Mouse (Mus musculus) CH12.LX (cell line): ENCODE results near the gene Sema3b. TPM values are rescaled to one million over a fixed set of nuclear protein-coding genes. Genes with fewer than 3 reads are reported as not detected.

Experiments used
- DNase-seq: peaks from one replicate; pipeline ENCODE4 v3.0.0-alpha.2; 2013; ENCODE audit errors: extremely low read depth
- H3K27ac ChIP-seq: 2 replicates; pipeline ENCODE4 v1.5.1; 2012; ENCODE audit warnings: low read depth, mild to moderate bottlenecking, control low read depth, moderate library complexity; ENCODE audit not compliant: insufficient read depth
- H3K27me3 ChIP-seq: replicated peaks from 2 replicates; pipeline ENCODE3; 2012; ENCODE audit warnings: inconsistent platforms
- H3K36me3 ChIP-seq, 2 experiments: replicated peaks in 1 of 2; 2 replicates each; pipeline versions ENCODE3 to v1.6.1; 2012; ENCODE audit warnings: inconsistent platforms in 1 of 2, low read length in 1 of 2, mild to moderate bottlenecking in 1 of 2, mixed read lengths in 1 of 2, moderate library complexity in 1 of 2; ENCODE audit not compliant: control insufficient read depth in 1 of 2, insufficient read depth in 1 of 2
- H3K4me1 ChIP-seq, 2 experiments: 2 replicates each; pipeline ENCODE4 v1.6.1; 2012; ENCODE audit warnings: inconsistent platforms in 1 of 2, moderate library complexity in 1 of 2; ENCODE audit not compliant: insufficient read depth in 2 of 2, control insufficient read depth in 1 of 2
- H3K4me2 ChIP-seq: 2 replicates; pipeline ENCODE4 v1.6.1; 2012; ENCODE audit warnings: low read depth, mild to moderate bottlenecking, control low read depth; ENCODE audit not compliant: poor library complexity, insufficient read depth, severe bottlenecking
- H3K4me3 ChIP-seq, 3 experiments: fragments of 150-350 bp in 1 of 3; sonication (generic) in 1 of 3; replicated peaks in 1 of 3; 2 replicates each; pipeline versions ENCODE3 to v1.5.1; 2011 to 2012; ENCODE audit warnings: low read depth in 2 of 3, low read length in 2 of 3, mild to moderate bottlenecking in 2 of 3, moderate library complexity in 2 of 3, control low read depth in 1 of 3, improper control_type of control experiment in 1 of 3, inconsistent platforms in 1 of 3, mixed read lengths in 1 of 3; ENCODE audit not compliant: poor library complexity in 1 of 3
- H3K79me2 ChIP-seq: replicated peaks from 2 replicates; pipeline ENCODE4 v1.6.1; 2012; ENCODE audit warnings: mild to moderate bottlenecking, moderate library complexity; ENCODE audit not compliant: control insufficient read depth, poor library complexity, insufficient read depth, severe bottlenecking; ENCODE audit errors: extremely low read depth
- H3K9ac ChIP-seq: 2 replicates; pipeline ENCODE4 v1.6.1; 2012; ENCODE audit warnings: low read depth, mild to moderate bottlenecking, control low read depth, moderate library complexity; ENCODE audit not compliant: insufficient read depth
- H3K9me3 ChIP-seq: replicated peaks from 2 replicates; pipeline ENCODE3; 2012; ENCODE audit warnings: low read length, inconsistent platforms, mixed read lengths
- BHLHE40 ChIP-seq: IDR thresholded peaks from 2 replicates; pipeline ENCODE4 v1.6.1; 2011; ENCODE audit warnings: mild to moderate bottlenecking, low read depth, low read length, improper control_type of control experiment
- CHD1 ChIP-seq: IDR thresholded peaks from 2 replicates; pipeline ENCODE4 v1.6.1; 2012; ENCODE audit warnings: low read depth, low read length, improper control_type of control experiment, inconsistent platforms
- CHD2 ChIP-seq: IDR thresholded peaks from 2 replicates; pipeline ENCODE4 v1.6.1; 2011; ENCODE audit warnings: low read length, improper control_type of control experiment
- E2F4 ChIP-seq: IDR thresholded peaks from 2 replicates; pipeline ENCODE4 v1.6.1; 2011; ENCODE audit warnings: low read depth, low read length, improper control_type of control experiment; ENCODE audit not compliant: insufficient replicate concordance
- ELF1 ChIP-seq: IDR thresholded peaks from 2 replicates; pipeline ENCODE4 v1.6.1; 2014; ENCODE audit warnings: low read depth, mild to moderate bottlenecking, inconsistent platforms, low read length, improper control_type of control experiment
- EP300 ChIP-seq: IDR thresholded peaks from 2 replicates; pipeline ENCODE4 v1.6.1; 2011; ENCODE audit warnings: low read length, improper control_type of control experiment
- ETS1 ChIP-seq: conservative IDR thresholded peaks from 2 replicates; pipeline ENCODE4 v1.6.1; 2012; ENCODE audit warnings: low read depth, mild to moderate bottlenecking, inconsistent platforms, low read length, improper control_type of control experiment, moderate library complexity
- GABPA ChIP-seq: IDR thresholded peaks from 2 replicates; pipeline ENCODE4 v1.6.1; 2012; ENCODE audit warnings: low read depth, low read length, improper control_type of control experiment, inconsistent platforms; ENCODE audit not compliant: insufficient replicate concordance
- HCFC1 ChIP-seq: IDR thresholded peaks from 2 replicates; pipeline ENCODE4 v1.6.1; 2012; ENCODE audit warnings: low read depth, mild to moderate bottlenecking, inconsistent platforms, low read length, improper control_type of control experiment
- JUND ChIP-seq: conservative IDR thresholded peaks from 2 replicates; pipeline ENCODE4 v1.6.1; 2011; ENCODE audit warnings: low read depth, low read length, improper control_type of control experiment
- KAT2A ChIP-seq: IDR thresholded peaks from 2 replicates; pipeline ENCODE4 v1.6.1; 2012; ENCODE audit warnings: low read length, improper control_type of control experiment, inconsistent platforms; ENCODE audit not compliant: insufficient replicate concordance
- MAX ChIP-seq: IDR thresholded peaks from 2 replicates; pipeline ENCODE4 v1.6.1; 2011; ENCODE audit warnings: low read length, improper control_type of control experiment
- MAZ ChIP-seq: IDR thresholded peaks from 2 replicates; pipeline ENCODE4 v1.6.1; 2012; ENCODE audit warnings: low read depth, mild to moderate bottlenecking, inconsistent platforms, low read length, improper control_type of control experiment, moderate library complexity
- MEF2A ChIP-seq: IDR thresholded peaks from 2 replicates; pipeline ENCODE4 v1.6.1; 2014; ENCODE audit warnings: low read depth, mild to moderate bottlenecking, inconsistent platforms, low read length, improper control_type of control experiment, borderline replicate concordance
- MYC ChIP-seq: IDR thresholded peaks from 2 replicates; pipeline ENCODE4 v1.6.1; 2011; ENCODE audit warnings: low read depth, mild to moderate bottlenecking, improper control_type of control experiment, low read length
- NELFE ChIP-seq: IDR thresholded peaks from 2 replicates; pipeline ENCODE4 v1.6.1; 2011; ENCODE audit warnings: low read depth, low read length, improper control_type of control experiment
- NRF1 ChIP-seq: IDR thresholded peaks from 2 replicates; pipeline ENCODE4 v1.6.1; 2014; ENCODE audit warnings: low read depth, mild to moderate bottlenecking, inconsistent platforms, low read length, improper control_type of control experiment, moderate library complexity
- PAX5 ChIP-seq: IDR thresholded peaks from 2 replicates; pipeline ENCODE4 v1.6.1; 2012; ENCODE audit warnings: low read length, inconsistent platforms, mixed read lengths
- POLR2A ChIP-seq: IDR thresholded peaks from 2 replicates; pipeline ENCODE4 v1.6.1; 2011; ENCODE audit warnings: low read depth, mild to moderate bottlenecking, improper control_type of control experiment, low read length
- POLR2AphosphoS2 ChIP-seq: IDR thresholded peaks from 2 replicates; pipeline ENCODE4 v1.6.1; 2011; ENCODE audit warnings: low read depth, low read length, improper control_type of control experiment
- RAD21 ChIP-seq: IDR thresholded peaks from 2 replicates; pipeline ENCODE4 v1.6.1; 2011; ENCODE audit warnings: low read depth, mild to moderate bottlenecking, low read length, improper control_type of control experiment, moderate library complexity
- RCOR1 ChIP-seq: conservative IDR thresholded peaks from 2 replicates; pipeline ENCODE4 v1.6.1; 2012; ENCODE audit warnings: low read depth, mild to moderate bottlenecking, inconsistent platforms, low read length, improper control_type of control experiment
- SMC3 ChIP-seq: IDR thresholded peaks from 2 replicates; pipeline ENCODE4 v1.6.1; 2011; ENCODE audit warnings: low read depth, low read length, improper control_type of control experiment
- TBP ChIP-seq: conservative IDR thresholded peaks from 2 replicates; pipeline ENCODE4 v1.6.1; 2011; ENCODE audit warnings: low read depth, low read length, improper control_type of control experiment
- UBTF ChIP-seq: IDR thresholded peaks from 2 replicates; pipeline ENCODE4 v1.6.1; 2012; ENCODE audit warnings: low read depth, mild to moderate bottlenecking, inconsistent platforms, low read length, improper control_type of control experiment, moderate library complexity
- USF1 ChIP-seq: IDR thresholded peaks from 2 replicates; pipeline ENCODE4 v1.6.1; 2014; ENCODE audit warnings: low read depth, mild to moderate bottlenecking, inconsistent platforms, low read length, improper control_type of control experiment
- USF2 ChIP-seq: conservative IDR thresholded peaks from 2 replicates; pipeline ENCODE4 v1.6.1; 2011; ENCODE audit warnings: low read depth, low read length, improper control_type of control experiment
- ZKSCAN1 ChIP-seq: IDR thresholded peaks from 2 replicates; pipeline ENCODE4 v1.6.1; 2012; ENCODE audit warnings: low read depth, inconsistent platforms, low read length, improper control_type of control experiment, borderline replicate concordance
- ZMIZ1 ChIP-seq: IDR thresholded peaks from 2 replicates; pipeline ENCODE4 v1.6.1; 2012; ENCODE audit warnings: low read depth, mild to moderate bottlenecking, inconsistent platforms, low read length, improper control_type of control experiment
- ZNF384 ChIP-seq: IDR thresholded peaks from 2 replicates; pipeline ENCODE4 v1.6.1; 2012; ENCODE audit warnings: low read depth, low read length, improper control_type of control experiment, inconsistent platforms
- dilution Hi-C: fragments of 300-500 bp; cut with MboI; formaldehyde crosslinking; loops from 2 replicates; pipeline ENCODE4 v1.14.3; 2020; ENCODE audit warnings: low sequenced_read_pairs; ENCODE audit not compliant: extremely low pct_unique_long_range_greater_than_20kb, extremely low pct_ligation_motif_present
- in situ Hi-C: fragments of 300-500 bp; cut with MboI; formaldehyde crosslinking; loops from 3 replicates; pipeline ENCODE4 v1.14.3; 2019; ENCODE audit warnings: low sequenced_read_pairs, low pct_ligation_motif_present, low pct_unique_long_range_greater_than_20kb, mixed read lengths
- polyA plus RNA-seq: library from polyadenylated mRNA; unstranded; fragments of >175 nt; gene quantifications from 2 replicates; pipeline ENCODE4 v1.2.1, GENCODE M21; 2012; ENCODE audit warnings: low read depth; ENCODE audit not compliant: insufficient read length
- total RNA-seq, 2 experiments: library from RNA; depleted of rRNA; stranded (reverse); fragments of 300-350 nt in 1 of 2; fragments of >200 nt in 1 of 2; gene quantifications; 2 replicates each; pipeline ENCODE4 v1.2.3; 2012 to 2014

The Sema3b gene
- total and polyA plus RNA-seq, 3 experiments, result 4.3 to 11.6 (median 8.0) TPM

DNA sequence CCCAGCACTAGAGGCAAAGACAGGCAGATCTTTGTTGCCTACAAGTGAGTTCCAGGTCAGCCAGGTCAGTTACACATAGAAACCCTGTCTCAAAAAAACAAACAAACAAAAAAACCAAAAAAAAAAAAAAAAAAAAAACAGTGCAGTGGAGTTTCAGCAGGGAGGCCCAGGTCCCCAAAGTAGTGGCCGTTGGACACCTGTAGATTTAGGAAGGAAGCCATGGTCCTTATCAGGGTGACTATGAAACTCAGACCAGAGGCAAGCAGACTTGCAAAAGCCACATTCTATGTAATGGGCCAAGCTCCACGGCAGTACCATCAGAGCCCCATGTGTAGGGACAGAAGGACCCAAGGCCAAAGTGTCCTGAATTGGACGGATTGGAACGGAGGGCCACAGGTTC lies 27.4 kb downstream of the Sema3b start:
- H3K4me2 ChIP-seq, result peak overlapping the region; percentile 84
- dilution Hi-C loops (no loop called here), in situ Hi-C loops (no loop called here)
- H3K79me2 ChIP-seq, result no peaks in the 10 kb centered on the region
- H3K4me1 ChIP-seq, result peaks cover 10 to 42% of the 10 kb centered on the region in 2 experiments
- no peak for DNase-seq
- no peaks in the 10 kb centered on the region for H3K9me3 ChIP-seq
- H3K4me3 ChIP-seq, result peak overlapping the region; percentile 62 to 95 (median 84)
- TF ChIP-seq UBTF (no peak), CHD2 (no peak), HCFC1 (no peak), MAX (no peak), ZNF384 (no peak), ZKSCAN1 (no peak), GABPA (no peak), NRF1 (no peak), EP300 (no peak), ELF1 (no peak), NELFE (no peak), CHD1 (no peak), RAD21 (no peak)
- TF ChIP-seq, all 38 proteins: peak for 0
- Histone ChIP-seq H3K9ac (peak overlapping the region; percentile 81), H3K27me3 (no peaks in the 10 kb centered on the region), H3K36me3 (peaks cover 8 to 33% of the 10 kb centered on the region in 2 experiments), H3K27ac (no peak overlapping the region)

DNA sequence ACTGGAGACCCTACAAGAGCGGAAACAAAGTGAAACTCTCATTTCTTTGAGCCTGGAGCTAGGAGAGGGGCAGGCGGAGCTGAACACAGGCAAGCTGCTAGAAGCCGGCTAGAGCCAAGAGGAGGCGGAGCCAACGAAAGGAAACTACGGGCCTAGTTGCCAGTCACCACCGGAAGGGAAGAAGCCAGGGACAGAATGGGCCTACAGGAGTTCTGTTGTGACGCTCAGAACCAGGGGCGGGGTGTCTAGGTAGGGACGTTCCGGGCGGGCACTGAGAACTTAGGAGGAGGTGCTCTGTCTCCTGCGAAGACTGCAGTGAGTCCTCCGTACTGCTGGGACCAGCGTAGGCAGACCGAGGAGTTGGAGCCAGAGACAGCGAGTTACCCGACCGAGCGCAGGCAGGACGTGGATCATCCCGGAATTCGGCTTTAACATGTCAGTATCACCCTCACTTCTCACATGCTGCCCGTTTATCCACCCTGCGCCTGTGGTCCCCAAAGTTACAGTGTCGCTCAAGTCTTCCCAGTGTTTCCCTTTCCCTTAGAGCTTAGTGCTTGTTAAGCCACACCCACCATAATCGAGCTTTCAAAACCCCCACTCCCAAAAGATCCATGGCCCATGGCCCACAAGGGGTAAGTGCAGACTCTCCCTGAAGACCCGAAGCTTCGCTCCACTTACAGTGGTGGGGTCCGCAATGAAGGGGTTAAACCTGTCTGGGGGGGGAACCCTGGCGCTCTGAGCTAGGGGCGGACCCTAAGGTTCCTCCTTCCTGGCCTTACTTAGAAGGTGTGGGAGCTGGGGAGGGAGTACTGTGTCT lies 28.3 kb downstream of the Sema3b start, which contains the start of gene Hyal3:
Hyal3 (plus strand) TSS at position 318 of the 817 bp plus-strand sequence.
- DNase-seq, result peak; percentile 94
- Histone ChIP-seq H3K36me3 (peaks cover 8 to 33% of the 10 kb centered on the region in 2 experiments), H3K27me3 (no peaks in the 10 kb centered on the region), H3K79me2 (no peaks in the 10 kb centered on the region), H3K27ac (peak within 1 kb of the TSS; percentile 47), H3K4me1 (peaks cover 13 to 39% of the 10 kb centered on the region in 2 experiments), H3K9ac (peak within 1 kb of the TSS; percentile 81), H3K4me2 (peak within 1 kb of the TSS; percentile 84), H3K4me3 (peak within 1 kb of the TSS; percentile 62 to 95 (median 84)), H3K9me3 (no peaks in the 10 kb centered on the region)
- in situ Hi-C loops, result no loop called here
- dilution Hi-C loops, result no loop called here
- TF ChIP-seq RAD21, result no peak
- no peak for TF ChIP-seq PAX5
- no peak for TF ChIP-seq EP300
- TF ChIP-seq HCFC1, result peak; percentile 74
- TF ChIP-seq MAX, result no peak
- no peak for TF ChIP-seq BHLHE40
- no peak for TF ChIP-seq UBTF
- TF ChIP-seq KAT2A, result no peak
- TF ChIP-seq NRF1, result no peak
- no peak for TF ChIP-seq ZMIZ1
- TF ChIP-seq MEF2A, result no peak; the same call in 1 of the 2 replicates
- no peak; the same call in 1 of the 2 replicates for TF ChIP-seq POLR2AphosphoS2
- no peak for TF ChIP-seq USF1
- no peak for TF ChIP-seq JUND
- no peak for TF ChIP-seq MAZ
- no peak for TF ChIP-seq ETS1
- peak; percentile 59 for TF ChIP-seq ELF1
- no peak for TF ChIP-seq CHD1
- TF ChIP-seq E2F4, result no peak
- peak; percentile 77 for TF ChIP-seq POLR2A
- no peak for TF ChIP-seq SMC3
- peak; percentile 73 for TF ChIP-seq TBP
- peak; percentile 25; the same call in 1 of the 2 replicates for TF ChIP-seq MYC
- TF ChIP-seq ZNF384, result no peak
- TF ChIP-seq ZKSCAN1, result no peak
- TF ChIP-seq RCOR1, result no peak
- no peak for TF ChIP-seq USF2
